Mouse (Mus musculus): ENCODE results near the gene Sgcg.

DNA sequence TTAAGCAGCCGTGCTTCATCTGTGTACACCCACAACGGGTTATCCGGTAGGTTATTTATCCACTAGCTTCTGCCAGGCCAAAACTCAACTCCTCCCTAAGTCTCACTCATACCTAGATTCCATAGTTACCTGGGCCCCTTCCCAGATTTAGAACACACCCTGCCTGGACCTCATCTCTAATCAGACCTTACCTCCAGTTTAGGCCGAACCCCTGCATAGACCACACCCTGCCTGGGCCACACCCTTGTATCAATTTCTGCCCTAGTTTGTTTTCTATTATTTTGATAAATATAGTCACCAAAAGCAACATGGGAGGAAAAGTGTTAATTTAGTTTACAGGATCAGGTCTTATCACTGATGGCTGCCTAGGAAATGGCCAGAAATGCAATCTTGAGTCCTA, 28.1 kb downstream of the Sgcg start:
- TF ChIP-seq CTCF (IDR thresholded peaks at IDR 0.05; ENCODE audit: control insufficient read depth, insufficient read depth, insufficient replicate concordance, low read depth, low read length) (no peak), POLR2A (IDR thresholded peaks at IDR 0.05; ENCODE audit: control insufficient read depth, low read depth, low read length) (no peak)

All from testis, adult 2 months (tissue).